Mouse (Mus musculus) embryonic facial prominence, embryonic 11.5 days (tissue): ENCODE data around the gene Stom. TPM values are rescaled to one million over a fixed set of nuclear protein-coding genes. Genes with fewer than 3 reads are reported as not detected.

Experiments used
- ATAC-seq: fragments of 200-750 bp; cut with Nextera tagmentation; replicated peaks from 2 replicates; pipeline ENCODE4 v1.8.0; 2017; ENCODE audit warnings: low read depth; ENCODE audit not compliant: insufficient number of reproducible peaks, low FRiP score, low TSS enrichment
- DNase-seq: peaks from one replicate; pipeline ENCODE4 v3.0.0-alpha.2; 2015; ENCODE audit warnings: low spot score
- H3K27ac ChIP-seq: fragments of 300-500 bp; sonication (generic); replicated peaks from 2 replicates; pipeline ENCODE4 v1.5.1; 2014; ENCODE audit warnings: mild to moderate bottlenecking, low read depth, low read length, control low read depth
- H3K27me3 ChIP-seq: fragments of 300-500 bp; sonication (generic); 2 replicates; pipeline ENCODE4 v1.6.1; 2014; ENCODE audit warnings: mild to moderate bottlenecking, low read length, moderate library complexity, mixed read lengths; ENCODE audit not compliant: control insufficient read depth, insufficient read depth
- H3K36me3 ChIP-seq: fragments of 300-500 bp; sonication (generic); replicated peaks from 2 replicates; pipeline ENCODE4 v1.6.1; 2014; ENCODE audit warnings: low read depth, mild to moderate bottlenecking, low read length, moderate library complexity, mixed read lengths; ENCODE audit not compliant: control insufficient read depth, insufficient read depth
- H3K4me1 ChIP-seq: fragments of 300-500 bp; sonication (generic); 2 replicates; pipeline ENCODE4 v1.6.1; 2014; ENCODE audit warnings: low read length, mixed read lengths; ENCODE audit not compliant: control insufficient read depth, insufficient read depth
- H3K4me2 ChIP-seq: fragments of 300-500 bp; sonication (generic); 2 replicates; pipeline ENCODE4 v1.6.1; 2014; ENCODE audit warnings: low read depth, mild to moderate bottlenecking, control low read depth, low read length, moderate library complexity
- H3K4me3 ChIP-seq: fragments of 300-500 bp; sonication (generic); 2 replicates; pipeline ENCODE4 v1.5.1; 2014; ENCODE audit warnings: low read depth, low read length, control low read depth
- H3K9ac ChIP-seq: fragments of 300-500 bp; sonication (generic); replicated peaks from 2 replicates; pipeline ENCODE4 v1.6.1; 2014; ENCODE audit warnings: mild to moderate bottlenecking, control low read depth, low read length
- H3K9me3 ChIP-seq: fragments of 300-500 bp; sonication (generic); replicated peaks from 2 replicates; pipeline ENCODE4 v1.6.1; 2016; ENCODE audit warnings: mild to moderate bottlenecking, low read length, inconsistent platforms, mixed read lengths; ENCODE audit not compliant: control insufficient read depth
- WGBS: fragments of 180-500 bp; shearing (Covaris S2); extraction: QIAGEN DNeasy Blood & Tissue Kit; methylation state at CpG from one replicate; pipeline ENCODE4 v1.1.7; 2014; 5-methylcytosine and 5-hydroxymethylcytosine counted together
- polyA plus RNA-seq: library from polyadenylated mRNA; unstranded; fragments of >200 nt; fragmentation: Nextera tagmentation; extraction: Ambion mirVana; gene quantifications from 2 replicates; pipeline ENCODE4 v1.2.1, GENCODE M21; 2014

Gene Stom
- polyA plus RNA-seq, 1 experiment from 2014 or later: 22.7 TPM

- ATAC-seq: no peak
Observed at GRCm38 (mm10) chr2:35329061-35329460, 7.7 kb downstream of the Stom start.

GRCm38 (mm10) chr2:35328064-35328792 is 8.5 kb downstream of the Stom start:
- Histone ChIP-seq H3K4me1 (no peaks in the 10 kb centered on the region), H3K36me3 (no peaks in the 10 kb centered on the region), H3K9me3 (no peaks in the 10 kb centered on the region), H3K9ac (no peak overlapping the region), H3K4me2 (no peak overlapping the region), H3K27ac (no peak overlapping the region), H3K4me3 (no peak overlapping the region), H3K27me3 (no peaks in the 10 kb centered on the region)
- ATAC-seq: no peak
- 43% methylated on average over 11 of the region's 11 CpGs for WGBS
- DNase-seq: no peak

More at GRCm38 (mm10) chr2:35329061-35329460, 7.7 kb downstream of the Stom start:
- H3K36me3 ChIP-seq: no peaks in the 10 kb centered on the region
- H3K9me3 ChIP-seq: no peaks in the 10 kb centered on the region
- no peak overlapping the region for H3K27ac ChIP-seq
- no peaks in the 10 kb centered on the region for H3K4me1 ChIP-seq
- no peaks in the 10 kb centered on the region for H3K27me3 ChIP-seq
- H3K4me2 ChIP-seq: no peak overlapping the region
- DNase-seq: no peak
- no peak overlapping the region for H3K9ac ChIP-seq
- H3K4me3 ChIP-seq: no peak overlapping the region
- WGBS: 79% methylated on average over 2 of the region's 2 CpGs

GRCm38 (mm10) chr2:35327583-35327982 is 9.2 kb downstream of the Stom start:
- no peak overlapping the region for H3K9ac ChIP-seq
- no peak for DNase-seq
- H3K4me3 ChIP-seq: no peak overlapping the region
- H3K9me3 ChIP-seq: no peaks in the 10 kb centered on the region
- no peaks in the 10 kb centered on the region for H3K36me3 ChIP-seq
- 64% methylated on average over 10 of the region's 10 CpGs for WGBS
- no peaks in the 10 kb centered on the region for H3K27me3 ChIP-seq
- no peak for ATAC-seq
- no peaks in the 10 kb centered on the region for H3K4me1 ChIP-seq
- H3K4me2 ChIP-seq: no peak overlapping the region
- H3K27ac ChIP-seq: no peak overlapping the region

- 66% methylated on average over 1 of the region's 1 CpGs for WGBS
- no peak overlapping the region for H3K9ac ChIP-seq
Observed at GRCm38 (mm10) chr2:35326931-35327330, 9.8 kb downstream of the Stom start.

GRCm38 (mm10) chr2:35325930-35326329 is 10.8 kb downstream of the Stom start:
- H3K27me3 ChIP-seq: no peaks in the 10 kb centered on the region
- DNase-seq (no peak), ATAC-seq (no peak)
- no peak overlapping the region for H3K27ac ChIP-seq
- H3K36me3 ChIP-seq: no peaks in the 10 kb centered on the region
- 75% methylated on average over 10 of the region's 10 CpGs for WGBS
- no peaks in the 10 kb centered on the region for H3K9me3 ChIP-seq
- no peaks in the 10 kb centered on the region for H3K4me1 ChIP-seq
- H3K9ac ChIP-seq: no peak overlapping the region
- no peak overlapping the region for H3K4me2 ChIP-seq
- no peak overlapping the region for H3K4me3 ChIP-seq

More at GRCm38 (mm10) chr2:35326931-35327330, 9.8 kb downstream of the Stom start:
- Histone ChIP-seq H3K9me3 (no peaks in the 10 kb centered on the region), H3K4me2 (no peak overlapping the region), H3K36me3 (no peaks in the 10 kb centered on the region), H3K4me1 (no peaks in the 10 kb centered on the region), H3K27me3 (no peaks in the 10 kb centered on the region), H3K4me3 (no peak overlapping the region), H3K27ac (no peak overlapping the region)
- no peak for DNase-seq
- ATAC-seq: no peak

GRCm38 (mm10) chr2:35322404-35323164 is 14.2 kb downstream of the Stom start:
- 84% methylated on average over 10 of the region's 10 CpGs for WGBS
- Histone ChIP-seq H3K9ac (no peak overlapping the region), H3K9me3 (no peaks in the 10 kb centered on the region), H3K27me3 (no peaks in the 10 kb centered on the region), H3K4me1 (no peaks in the 10 kb centered on the region), H3K36me3 (no peaks in the 10 kb centered on the region), H3K4me3 (no peak overlapping the region), H3K4me2 (no peak overlapping the region), H3K27ac (no peak overlapping the region)
- DNase-seq: no peak
- ATAC-seq: no peak

GRCm38 (mm10) chr2:35320399-35320798 is 16.4 kb downstream of the Stom start:
- H3K9me3 ChIP-seq: no peaks in the 10 kb centered on the region
- H3K36me3 ChIP-seq: no peaks in the 10 kb centered on the region
- no peak overlapping the region for H3K9ac ChIP-seq
- H3K4me2 ChIP-seq: no peak overlapping the region
- DNase-seq (no peak), ATAC-seq (no peak)
- H3K27ac ChIP-seq: no peak overlapping the region
- no peaks in the 10 kb centered on the region for H3K4me1 ChIP-seq
- no peak overlapping the region for H3K4me3 ChIP-seq
- 90% methylated on average over 15 of the region's 15 CpGs for WGBS
- H3K27me3 ChIP-seq: no peaks in the 10 kb centered on the region

- WGBS: 87% methylated on average over 12 of the region's 12 CpGs
Observed at GRCm38 (mm10) chr2:35318405-35318804, 18.4 kb downstream of the Stom start.

More at GRCm38 (mm10) chr2:35318405-35318804, 18.4 kb downstream of the Stom start:
- Histone ChIP-seq H3K9me3 (no peaks in the 10 kb centered on the region), H3K9ac (no peak overlapping the region), H3K4me2 (no peak overlapping the region), H3K27me3 (no peaks in the 10 kb centered on the region), H3K36me3 (no peaks in the 10 kb centered on the region), H3K4me3 (no peak overlapping the region), H3K4me1 (no peaks in the 10 kb centered on the region), H3K27ac (no peak overlapping the region)
- no peak for ATAC-seq
- no peak for DNase-seq
